Mouse (Mus musculus) thymus, adult 2 months (tissue): Measurements from ENCODE around the gene Gpr153.

ENCODE experiments used
- CTCF ChIP-seq: fragments of 200-500 bp; IDR thresholded peaks from 2 replicates; pipeline ENCODE4 v1.5.1; 2012; ENCODE audit warnings: mild to moderate bottlenecking, control low read depth, low read length, moderate library complexity, borderline replicate concordance; ENCODE audit not compliant: control insufficient read depth, poor library complexity, insufficient read depth; ENCODE audit errors: extremely low read depth
- POLR2A ChIP-seq: fragments of 200-500 bp; IDR thresholded peaks from 2 replicates; pipeline ENCODE4 v1.6.1; 2012; ENCODE audit warnings: mild to moderate bottlenecking, low read length, control low read depth, moderate library complexity; ENCODE audit not compliant: control insufficient read depth, poor library complexity, insufficient read depth; ENCODE audit errors: extremely low read depth

- no peak; the same call in 1 of the 2 replicates for TF ChIP-seq POLR2A
- no peak for TF ChIP-seq CTCF
Observed at GRCm38 (mm10) chr4:152305991-152306390, 32.0 kb downstream of the Gpr153 start.
